Comparison of ENCODE assay signal across 8 mouse cellular contexts in the genomic region with DNA sequence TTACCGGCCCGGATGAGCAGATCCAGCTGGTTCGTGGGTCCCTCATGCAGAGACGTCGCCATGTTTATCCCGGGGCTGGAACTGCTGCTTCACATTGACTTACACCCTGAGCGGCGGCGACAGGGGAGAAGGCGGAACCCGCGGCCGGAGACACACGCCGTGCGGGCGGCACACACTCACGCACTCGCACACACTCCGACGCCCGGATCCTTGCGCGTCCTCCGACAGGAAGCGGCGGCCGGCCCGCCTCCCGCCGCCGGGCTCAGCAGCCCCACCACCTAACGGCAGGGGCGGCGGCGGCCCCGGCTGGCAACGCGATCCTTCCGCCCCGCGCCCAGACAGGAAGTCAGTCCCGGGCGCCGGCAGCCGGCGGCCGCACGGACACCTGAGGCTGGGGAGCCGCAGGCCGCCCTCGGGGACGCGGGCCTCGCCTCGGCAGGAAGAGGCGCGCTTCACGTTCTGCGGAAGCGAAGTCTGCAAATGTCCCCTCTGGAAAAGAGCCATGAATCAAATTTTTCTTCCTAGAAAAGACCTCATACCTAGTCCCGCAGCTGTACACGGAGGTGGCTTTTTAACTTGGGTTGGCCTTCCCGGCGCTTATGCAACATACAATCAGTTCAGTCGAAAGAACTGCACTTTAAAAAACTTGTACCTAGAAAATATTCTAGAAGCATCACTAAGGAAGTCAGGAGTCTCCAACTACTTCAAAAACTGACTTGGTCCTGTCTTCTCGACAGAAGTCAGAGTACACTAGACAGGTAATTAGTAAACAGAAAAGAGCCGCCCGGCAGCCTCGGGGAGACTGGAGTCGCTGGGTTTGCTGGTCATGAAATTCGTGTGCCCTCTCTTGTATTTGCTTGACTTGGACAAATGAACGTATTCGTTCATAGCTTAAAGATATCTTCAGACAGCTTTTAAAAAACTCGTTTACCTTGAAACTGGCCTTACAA. TPM values are rescaled to one million over a fixed set of nuclear protein-coding genes. Genes with fewer than 3 reads are reported as not detected.
DNase-seq lines count a peak whose midpoint lies in the region; ATAC-seq and TF ChIP-seq lines count a peak whose summit lies in the region.

No protein-coding gene starts in this region.

- no peak for TF ChIP-seq POLR2A in ES-Bruce4 (IDR thresholded peaks at IDR 0.05; ENCODE audit: insufficient read depth, low read length)

- no peak for TF ChIP-seq CTCF in ES-Bruce4 (IDR thresholded peaks at IDR 0.05; ENCODE audit: low read depth, low read length)
- TF ChIP-seq CTCF in stomach, postnatal 0 days (IDR thresholded peaks at IDR 0.05; ENCODE audit: low read depth): peak; percentile 10; the same call in 1 of the 2 replicates

- H3K27ac ChIP-seq in ES-Bruce4 (ENCODE audit: insufficient read depth, low read length): peak overlapping the region; percentile 91
- H3K27ac ChIP-seq in forebrain, embryonic 13.5 days: peak overlapping the region; percentile 92
- H3K27ac ChIP-seq in liver, embryonic 16.5 days (ENCODE audit: low read length): peak overlapping the region; percentile 92
- peak overlapping the region; percentile 92 for H3K27ac ChIP-seq in neural tube, embryonic 12.5 days
- H3K27ac ChIP-seq in stomach, postnatal 0 days (replicated peaks): peak overlapping the region; percentile 100

- intact Hi-C loops in heart, postnatal 10 days (cut with DNase I): loop anchor here (5.0 kb wide), 1 partner anchor 40 kb away; no protein-coding TSS in a partner anchor

- H3K9me3 ChIP-seq in ES-Bruce4 (replicated peaks; ENCODE audit: control insufficient read depth, insufficient read depth, low read length, poor library complexity, severe bottlenecking): no peaks in the 10 kb centered on the region
- H3K9me3 ChIP-seq in forebrain, embryonic 13.5 days (replicated peaks): no peaks in the 10 kb centered on the region
- H3K9me3 ChIP-seq in liver, embryonic 16.5 days (replicated peaks; ENCODE audit: control insufficient read depth, low read length): no peaks in the 10 kb centered on the region
- no peaks in the 10 kb centered on the region for H3K9me3 ChIP-seq in neural tube, embryonic 12.5 days
- H3K9me3 ChIP-seq in stomach, postnatal 0 days (ENCODE audit: control insufficient read depth, low read length): no peaks in the 10 kb centered on the region

- H3K9ac ChIP-seq in ES-Bruce4 (ENCODE audit: low read depth, poor library complexity, severe bottlenecking): peak overlapping the region; percentile 99
- peak overlapping the region; percentile 91 for H3K9ac ChIP-seq in forebrain, embryonic 13.5 days
- peak overlapping the region; percentile 87 for H3K9ac ChIP-seq in liver, embryonic 16.5 days (ENCODE audit: low read depth, low read length)
- H3K9ac ChIP-seq in neural tube, embryonic 12.5 days: peak overlapping the region; percentile 87
- H3K9ac ChIP-seq in stomach, postnatal 0 days (ENCODE audit: low read length): peak overlapping the region; percentile 95

- WGBS in forebrain, embryonic 13.5 days: under 1% methylated on average over 72 of the region's 75 CpGs
- WGBS in large intestine, adult 2 months: under 1% methylated on average over 74 of the region's 75 CpGs
- under 1% methylated on average over 73 of the region's 75 CpGs for WGBS in liver, embryonic 16.5 days (ENCODE audit: insufficient replicate concordance)
- under 1% methylated on average over 75 of the region's 75 CpGs for WGBS in neural tube, embryonic 12.5 days
- WGBS in stomach, postnatal 0 days: 1% methylated on average over 69 of the region's 75 CpGs

- no peaks in the 10 kb centered on the region for H3K4me1 ChIP-seq in ES-Bruce4 (ENCODE audit: control insufficient read depth, insufficient read depth, low read length)
- H3K4me1 ChIP-seq in forebrain, embryonic 13.5 days: peaks cover 23% of the 10 kb centered on the region
- peaks cover 11% of the 10 kb centered on the region for H3K4me1 ChIP-seq in liver, embryonic 16.5 days (ENCODE audit: control insufficient read depth, low read depth, low read length)
- H3K4me1 ChIP-seq in neural tube, embryonic 12.5 days: no peaks in the 10 kb centered on the region
- no peaks in the 10 kb centered on the region for H3K4me1 ChIP-seq in stomach, postnatal 0 days (replicated peaks; ENCODE audit: control insufficient read depth, insufficient read depth)

- no peaks in the 10 kb centered on the region for H3K36me3 ChIP-seq in ES-Bruce4 (ENCODE audit: control insufficient read depth, insufficient read depth, low read length, poor library complexity, severe bottlenecking)
- no peaks in the 10 kb centered on the region for H3K36me3 ChIP-seq in forebrain, embryonic 13.5 days (ENCODE audit: poor library complexity, severe bottlenecking)
- no peaks in the 10 kb centered on the region for H3K36me3 ChIP-seq in liver, embryonic 16.5 days (ENCODE audit: control insufficient read depth, insufficient read depth)
- H3K36me3 ChIP-seq in neural tube, embryonic 12.5 days: no peaks in the 10 kb centered on the region
- no peaks in the 10 kb centered on the region for H3K36me3 ChIP-seq in stomach, postnatal 0 days (ENCODE audit: control insufficient read depth, insufficient read depth, low read length)

- ATAC-seq in cerebellum, adult (ENCODE audit: insufficient number of reproducible peaks, low FRiP score, low TSS enrichment): peak; percentile 77
- ATAC-seq in forebrain, embryonic 13.5 days: peak; percentile 62
- peak; percentile 57 for ATAC-seq in liver, embryonic 16.5 days (ENCODE audit: low read depth)
- peak; percentile 61 for ATAC-seq in neural tube, embryonic 12.5 days (ENCODE audit: low FRiP score, low read depth)
- ATAC-seq in stomach, postnatal 0 days (ENCODE audit: low FRiP score, low TSS enrichment): peak; percentile 85

- H3K4me2 ChIP-seq in forebrain, embryonic 13.5 days: peak overlapping the region; percentile 81
- H3K4me2 ChIP-seq in liver, embryonic 16.5 days (ENCODE audit: low read depth, low read length): peak overlapping the region; percentile 89
- peak overlapping the region; percentile 80 for H3K4me2 ChIP-seq in neural tube, embryonic 12.5 days (replicated peaks)
- peak overlapping the region; percentile 62 for H3K4me2 ChIP-seq in stomach, postnatal 0 days (replicated peaks; ENCODE audit: low read depth)

- no peak for TF ChIP-seq EP300 in ES-Bruce4 (IDR thresholded peaks at IDR 0.05; ENCODE audit: insufficient read depth, low read depth, low read length)
- TF ChIP-seq EP300 in stomach, postnatal 0 days (optimal IDR thresholded peaks at IDR 0.05): no peak

- no peaks in the 10 kb centered on the region for H3K27me3 ChIP-seq in ES-Bruce4 (ENCODE audit: control insufficient read depth, insufficient read depth, low read length, poor library complexity, severe bottlenecking)
- no peaks in the 10 kb centered on the region for H3K27me3 ChIP-seq in forebrain, embryonic 13.5 days
- H3K27me3 ChIP-seq in liver, embryonic 16.5 days (ENCODE audit: control insufficient read depth, insufficient read depth, low read depth, low read length): no peaks in the 10 kb centered on the region
- no peaks in the 10 kb centered on the region for H3K27me3 ChIP-seq in neural tube, embryonic 12.5 days (replicated peaks)
- no peaks in the 10 kb centered on the region for H3K27me3 ChIP-seq in stomach, postnatal 0 days (ENCODE audit: control insufficient read depth, insufficient read depth, low read length)

- peak overlapping the region; percentile 94 for H3K4me3 ChIP-seq in ES-Bruce4 (ENCODE audit: low read depth, low read length)
- H3K4me3 ChIP-seq in forebrain, embryonic 13.5 days: peak overlapping the region; percentile 97
- H3K4me3 ChIP-seq in liver, embryonic 16.5 days (ENCODE audit: low read depth, low read length): peak overlapping the region; percentile 92
- H3K4me3 ChIP-seq in neural tube, embryonic 12.5 days: peak overlapping the region; percentile 98
- H3K4me3 ChIP-seq in stomach, postnatal 0 days (ENCODE audit: low read depth, low read length): peak overlapping the region; percentile 99

- peak; percentile 88 to 90 for DNase-seq in heart, postnatal 10 days
- DNase-seq in large intestine, adult 2 months (ENCODE audit: low read depth, low spot score): peak; percentile 53
- peak; percentile 91 for DNase-seq in stomach, postnatal 0 days (ENCODE audit: low spot score)

RNA-seq across cellular contexts. Expression of a gene that starts 53.2 kb away (rescaled TPM):
- 33.7 and 35.6 TPM in 2 replicates for polyA plus RNA-seq in ES-Bruce4 (2011; ENCODE audit: insufficient read depth, insufficient read length, low read depth, missing spikeins)
- polyA plus RNA-seq in forebrain, embryonic 13.5 days (2015; fragmentation: Nextera tagmentation; extraction: Ambion mirVana): 13.4 and 13.9 TPM in 2 replicates
- 10 to 100 TPM; 28.9 to 75.4 TPM for total RNA-seq in heart, postnatal 10 days (2021)
- polyA plus RNA-seq in large intestine, adult 2 months (2012; rRNA removed): 33.6 and 37.0 TPM in 2 replicates
- 13.7 and 13.8 TPM in 2 replicates for polyA plus RNA-seq in liver, embryonic 16.5 days (2015; fragmentation: Nextera tagmentation; extraction: Ambion mirVana)
- 18.9 and 20.3 TPM in 2 replicates for polyA plus RNA-seq in neural tube, embryonic 12.5 days (2016; fragmentation: Nextera tagmentation; extraction: Ambion mirVana)
- 7.5 and 9.2 TPM in 2 replicates for polyA plus RNA-seq in stomach, postnatal 0 days (2015; fragmentation: Nextera tagmentation; extraction: Ambion mirVana)

Comparison
In these comparisons a context has a peak if more than half of its experiments do, and no peak if none do; other contexts are left out.
1. Peak in every context shown above with its lines: DNase-seq, ATAC-seq, H3K4me3 ChIP-seq and H3K27ac ChIP-seq.